ENCODE assay signal across 22 mouse cellular contexts in the genomic region with DNA sequence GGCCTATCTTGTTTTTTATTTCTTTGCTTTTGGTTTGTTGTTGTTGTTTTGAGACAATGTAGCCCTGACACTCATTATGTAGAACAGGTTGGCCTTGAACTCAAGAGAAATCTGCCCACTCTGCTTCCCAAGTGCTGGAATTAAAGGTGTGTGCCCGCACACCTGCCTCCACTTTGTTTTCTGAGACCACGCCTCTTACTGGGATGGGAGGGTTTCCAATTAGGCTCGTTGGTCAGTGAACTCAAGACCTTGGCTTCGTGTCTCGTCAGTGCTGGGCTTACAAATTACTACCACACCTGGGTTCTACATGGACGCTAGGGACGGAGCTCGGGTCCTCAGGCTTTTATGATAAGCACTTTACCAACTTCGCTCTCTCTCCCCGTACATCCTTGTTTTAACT.
"Had no signal": no experiment of that assay in that cellular context is flagged by ENCODE, and none has a peak within 500 bp of the region (broad histone marks: within the 10 kb centered on the region; RNA-seq: fewer than 3 reads in every experiment).

No protein-coding gene starts in this region.

- H3K4me2 ChIP-seq: lung, embryonic 15.5 days; midbrain, embryonic 11.5 days; neural tube, embryonic 13.5 days; neural tube, embryonic 15.5 days had no signal

- H3K27me3 ChIP-seq: lung, embryonic 15.5 days; neural tube, embryonic 13.5 days; neural tube, embryonic 15.5 days had no signal

- H3K4me1 ChIP-seq: lung, embryonic 15.5 days; neural tube, embryonic 13.5 days; neural tube, embryonic 15.5 days had no signal

- H3K9ac ChIP-seq: liver, postnatal 0 days; lung, embryonic 15.5 days; neural tube, embryonic 13.5 days; neural tube, embryonic 15.5 days had no signal

- H3K4me3 ChIP-seq: lung, embryonic 15.5 days; megakaryocyte, embryonic 14.5 days; myocyte; neural tube, embryonic 13.5 days; neural tube, embryonic 15.5 days had no signal

- H3K9me3 ChIP-seq: lung, embryonic 15.5 days; neural tube, embryonic 13.5 days; neural tube, embryonic 15.5 days had no signal

- ATAC-seq: liver, postnatal 0 days; lung, postnatal 0 days; midbrain, embryonic 16.5 days had no signal

- H3K27ac ChIP-seq: lung, embryonic 15.5 days; macrophage; neural tube, embryonic 13.5 days; neural tube, embryonic 15.5 days had no signal

- H3K36me3 ChIP-seq: lung, embryonic 15.5 days; neural tube, embryonic 13.5 days; neural tube, embryonic 15.5 days had no signal

- DNase-seq: liver, postnatal 0 days; lung, adult 2 months; lung, postnatal 14 days; lung, postnatal 36 days; midbrain, embryonic 14.5 days; retina, postnatal 1 day; right cerebral cortex, adult 18-20 months; right cerebral cortex, postnatal 25 days; right cerebral cortex, postnatal 4 days; spleen, adult 18-20 months; thymus, adult 2 months; thymus, postnatal 25 days; thymus, postnatal 4 days had no signal
